Mouse (Mus musculus) cerebellum, adult 11-12 months (tissue): ENCODE data around the gene Ncaph2.

Source experiments
- DNase-seq: peaks from one replicate; pipeline ENCODE4 v3.0.0; 2022

Ncaph2 gene

DNA sequence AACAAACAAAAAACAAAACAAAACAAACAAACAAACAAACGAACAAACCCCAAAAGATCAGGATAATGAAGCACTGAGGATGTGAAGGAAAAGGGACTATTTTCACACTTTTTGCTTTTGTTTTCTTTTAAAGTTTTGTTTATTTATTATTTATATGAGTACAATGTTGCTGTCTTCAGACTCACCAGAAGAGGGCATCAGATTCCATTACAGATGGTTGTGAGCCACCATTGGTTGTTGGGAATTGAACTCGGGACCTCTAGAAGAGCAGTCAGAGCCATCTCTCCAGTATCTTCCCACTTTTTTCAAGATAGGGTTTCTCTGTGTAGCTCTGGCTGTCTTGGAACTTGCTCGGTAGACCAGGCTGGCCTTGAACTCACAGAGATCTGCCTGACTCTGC lies 12.2 kb upstream of the Ncaph2 start:
- no peak for DNase-seq

DNA sequence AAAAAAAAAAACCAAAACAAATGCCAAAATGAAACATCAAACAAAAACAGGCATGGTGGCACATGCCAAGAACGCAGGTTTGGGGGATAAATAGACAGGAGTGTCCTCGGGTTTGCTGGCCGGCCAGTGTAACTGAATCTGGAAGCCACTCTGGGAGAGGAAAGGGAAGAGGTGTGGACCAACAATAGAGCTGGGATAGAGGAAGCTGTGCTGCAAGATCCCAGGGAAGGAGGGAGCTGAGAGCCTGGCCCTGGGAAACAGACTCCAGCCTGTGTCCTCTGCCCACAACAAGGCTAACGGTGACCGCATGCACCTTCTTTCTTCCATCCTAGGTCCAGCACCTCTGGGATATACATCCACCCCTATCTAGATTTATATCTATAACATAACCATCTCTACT lies 5.1 kb upstream of the Ncaph2 start:
- no peak for DNase-seq

DNA sequence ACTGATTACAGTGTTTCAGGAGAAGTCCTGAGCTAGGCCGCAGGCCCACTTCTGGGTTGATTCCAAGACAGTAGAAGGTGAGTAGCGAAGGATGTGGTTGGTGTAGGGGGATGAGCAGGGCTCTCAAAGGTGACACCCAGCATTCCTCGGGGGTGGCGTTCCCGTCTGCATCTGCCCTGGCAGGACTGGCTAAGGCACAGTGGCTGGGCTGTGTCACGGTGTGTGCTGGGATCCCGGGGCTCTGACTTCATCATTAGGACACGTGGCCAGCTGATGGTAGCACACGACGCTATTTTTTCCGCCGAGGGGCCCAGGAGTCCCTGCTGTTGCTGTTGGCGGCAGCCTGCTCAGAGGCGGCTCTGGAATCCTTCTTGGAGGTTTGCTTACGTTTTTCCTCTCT lies 4.2 kb upstream of the Ncaph2 start:
- no peak for DNase-seq

DNA sequence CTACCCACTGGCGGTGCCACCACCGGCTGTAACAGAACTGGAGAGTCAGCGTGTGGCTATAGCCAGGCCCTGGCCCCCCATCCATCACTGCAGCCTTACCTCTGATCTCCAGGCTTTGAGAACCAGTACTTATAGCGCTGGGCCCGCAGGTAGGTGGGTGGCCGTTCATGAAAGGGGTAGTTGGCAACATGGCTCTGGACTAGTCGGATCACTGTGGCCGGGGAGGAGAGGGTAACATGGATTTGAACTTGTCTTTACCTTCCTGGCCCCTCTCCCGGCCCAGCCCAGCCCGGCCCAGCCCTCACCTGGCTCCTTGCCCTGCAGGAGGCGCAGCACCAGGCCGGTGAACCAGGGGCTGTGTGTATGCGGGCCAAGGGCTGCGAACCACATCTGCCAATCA lies 3.5 kb upstream of the Ncaph2 start:
- DNase-seq: no peak

DNA sequence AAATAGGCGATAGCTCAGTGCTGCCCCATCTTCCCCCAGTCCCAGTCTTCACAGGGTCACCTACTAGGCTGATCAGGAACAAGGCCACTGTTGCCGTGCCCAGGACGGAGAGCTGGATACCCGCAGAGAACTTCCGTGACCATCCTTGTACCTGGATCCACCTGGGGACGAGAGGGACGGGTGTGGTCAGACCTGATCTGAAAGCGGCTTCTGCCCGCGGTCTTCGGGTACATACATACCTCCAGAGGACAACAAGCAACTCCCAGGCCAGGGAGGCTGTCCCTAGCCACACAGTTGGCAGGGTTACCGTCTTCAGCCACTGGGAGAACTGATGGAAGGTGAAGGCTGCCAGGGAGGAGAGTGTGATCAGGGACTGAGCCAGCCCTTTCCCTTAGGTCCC lies 2.7 kb upstream of the Ncaph2 start:
- peak; percentile 37 for DNase-seq

DNA sequence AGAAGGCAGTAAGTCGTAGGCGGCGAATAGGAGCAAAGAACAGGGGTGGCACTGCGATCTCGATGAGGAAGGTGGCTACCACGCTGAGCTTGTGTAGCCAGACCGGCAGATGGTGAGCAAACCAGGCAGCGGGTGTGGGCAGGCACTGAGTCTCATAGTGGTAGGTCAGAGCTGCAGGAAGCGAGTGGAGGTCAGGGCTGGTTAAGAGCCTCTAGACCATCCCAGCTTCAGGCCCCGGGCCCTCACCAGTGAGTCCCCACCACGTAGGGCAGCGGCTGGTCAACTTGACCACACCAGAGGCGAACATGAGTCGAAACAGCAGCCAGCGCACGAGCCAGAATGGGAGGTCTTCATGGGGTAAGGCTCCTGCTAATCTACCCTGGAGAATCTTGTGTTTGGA lies 1.7 kb upstream of the Ncaph2 start:
- peak; percentile 32 for DNase-seq

DNA sequence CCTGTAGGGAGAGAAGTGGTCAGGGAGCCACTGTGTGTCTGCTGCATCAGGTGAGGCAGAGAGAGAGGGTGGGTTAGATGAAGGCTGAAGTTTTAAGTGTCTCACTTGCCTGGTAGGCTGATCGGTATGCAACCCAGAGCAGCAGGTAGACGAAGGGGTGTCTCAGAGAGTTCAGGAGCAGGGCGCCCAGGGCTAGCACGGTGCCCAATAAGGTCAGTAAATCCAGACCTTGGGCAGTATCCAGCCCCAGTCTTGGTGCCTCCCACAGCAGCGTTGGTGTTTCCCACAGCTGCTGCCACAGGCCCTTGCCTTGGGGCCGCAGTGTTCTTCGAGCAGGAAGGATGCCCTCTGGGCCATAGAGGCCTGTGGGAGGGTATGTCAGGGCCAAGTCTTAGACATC lies 1.1 kb upstream of the Ncaph2 start:
- DNase-seq: peak; percentile 43

DNA sequence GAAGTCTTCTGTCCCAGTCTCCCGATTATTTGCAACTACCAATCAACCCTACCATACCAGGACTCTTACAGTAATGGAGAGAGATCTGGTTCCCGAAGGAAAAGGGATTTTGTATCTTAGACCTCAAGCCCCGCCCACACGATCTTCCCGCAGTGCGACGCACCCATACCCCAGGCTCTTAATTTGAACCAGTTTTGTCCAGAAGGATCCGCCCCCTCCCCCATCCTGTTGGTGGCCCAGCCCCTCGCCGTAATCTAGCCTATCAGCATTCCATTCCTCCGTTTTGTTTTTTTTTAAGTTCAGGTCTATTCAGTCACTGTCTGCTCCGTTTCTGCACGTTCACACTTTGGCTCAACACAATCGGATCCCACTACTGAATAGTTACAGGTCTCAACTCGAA lies 853 bp downstream of the Ncaph2 start:
- DNase-seq: peak; percentile 56

DNA sequence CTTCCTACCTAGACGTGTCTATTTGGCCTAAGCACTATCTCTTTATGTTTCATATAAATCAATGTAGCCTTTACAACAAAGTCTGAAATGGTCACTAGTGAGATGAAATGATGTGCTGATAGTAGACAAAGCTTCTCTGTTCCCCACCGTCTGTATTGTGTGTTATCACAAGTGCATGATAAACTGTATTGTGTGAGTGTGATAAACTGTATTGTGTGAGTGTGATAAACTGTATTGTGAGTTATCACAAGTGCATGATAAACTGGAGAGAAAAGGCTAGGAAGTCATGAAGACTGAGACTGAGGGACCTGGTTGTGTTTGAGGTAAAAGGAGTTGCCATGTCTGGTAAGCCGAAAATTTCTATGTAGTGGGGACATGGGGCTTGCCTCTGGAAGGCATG lies 3.3 kb downstream of the Ncaph2 start:
- no peak for DNase-seq

DNA sequence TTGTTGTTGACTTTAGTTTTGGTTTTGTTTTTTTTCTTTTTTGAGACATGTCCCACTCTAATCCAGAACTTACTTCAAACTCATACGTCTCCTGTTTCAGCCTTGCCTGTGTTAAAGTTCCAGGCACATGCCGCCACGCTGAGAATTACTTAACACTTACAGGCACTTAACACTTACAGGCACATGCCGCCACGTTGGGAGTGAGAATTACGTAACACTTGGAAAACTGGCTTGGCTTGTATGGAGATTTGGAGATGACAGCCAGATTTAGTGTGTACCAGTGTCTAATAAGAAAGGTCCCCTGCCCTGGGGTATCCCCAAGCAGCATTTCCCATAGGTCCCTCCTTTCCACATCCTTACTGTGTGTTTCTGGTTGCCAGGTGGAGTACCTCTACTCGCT lies 7.5 kb downstream of the Ncaph2 start:
- DNase-seq: peak; percentile 27

DNA sequence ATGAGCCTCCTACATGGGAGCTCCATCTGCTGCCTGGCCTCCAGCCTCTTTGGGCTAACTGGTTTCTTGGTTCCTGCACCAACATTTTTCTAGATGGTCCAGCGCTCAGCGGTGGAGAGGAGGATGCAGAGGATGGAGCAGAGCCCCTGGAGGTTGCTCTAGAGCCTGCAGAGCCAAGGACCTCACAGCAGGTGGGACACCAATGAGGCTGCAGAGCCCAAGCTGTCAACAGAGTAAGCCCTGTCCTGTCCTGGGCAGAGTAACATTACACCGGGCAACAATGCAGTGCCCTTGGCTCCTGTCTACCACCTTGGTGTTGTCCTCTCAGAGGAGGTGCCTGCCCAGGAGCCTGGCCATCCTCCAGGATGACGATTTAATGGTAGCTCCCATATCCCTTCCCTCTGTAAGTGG lies 9.6 kb downstream of the Ncaph2 start:
- DNase-seq: peak; percentile 94

DNA sequence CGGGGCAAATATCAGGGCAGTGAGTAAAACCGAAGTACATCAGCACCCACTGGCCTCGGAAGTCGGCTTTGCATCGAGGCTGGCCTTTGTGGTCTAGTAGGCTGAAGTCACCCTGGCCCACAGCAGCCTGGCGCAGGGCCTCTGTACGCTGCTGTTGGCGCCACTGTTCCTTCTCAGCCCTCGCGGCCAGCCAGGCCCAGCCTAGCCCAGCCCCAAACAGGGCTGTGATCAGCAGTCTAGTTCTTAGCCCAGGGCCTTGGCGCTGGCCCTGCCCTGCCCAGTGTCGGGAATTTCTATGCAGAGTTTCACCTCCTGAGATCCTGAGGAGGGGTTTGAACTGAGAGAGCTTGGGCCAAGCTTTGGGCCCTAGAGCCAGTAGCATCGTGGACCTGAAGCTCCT lies 16.5 kb downstream of the Ncaph2 start:
- DNase-seq: no peak

DNA sequence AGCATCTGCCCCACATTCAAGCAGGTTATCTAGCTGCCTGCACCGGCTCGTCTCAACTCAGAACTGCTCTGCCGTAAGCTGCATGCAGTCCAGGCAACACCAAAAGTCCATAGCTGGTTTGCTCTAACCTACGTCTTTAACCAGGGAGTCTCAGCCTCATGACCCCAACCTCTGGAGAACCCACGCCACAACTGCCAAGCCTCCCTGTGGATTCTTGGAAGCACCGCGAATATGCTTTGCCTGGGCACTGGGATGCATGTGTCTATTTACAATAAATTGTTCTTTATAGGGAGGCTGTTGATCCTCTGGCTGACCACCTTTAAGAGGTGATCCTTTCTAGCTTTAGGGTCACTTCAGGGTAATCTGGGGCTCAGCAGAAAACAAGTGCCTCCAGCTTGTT lies 17.0 kb downstream of the Ncaph2 start:
- no peak for DNase-seq

DNA sequence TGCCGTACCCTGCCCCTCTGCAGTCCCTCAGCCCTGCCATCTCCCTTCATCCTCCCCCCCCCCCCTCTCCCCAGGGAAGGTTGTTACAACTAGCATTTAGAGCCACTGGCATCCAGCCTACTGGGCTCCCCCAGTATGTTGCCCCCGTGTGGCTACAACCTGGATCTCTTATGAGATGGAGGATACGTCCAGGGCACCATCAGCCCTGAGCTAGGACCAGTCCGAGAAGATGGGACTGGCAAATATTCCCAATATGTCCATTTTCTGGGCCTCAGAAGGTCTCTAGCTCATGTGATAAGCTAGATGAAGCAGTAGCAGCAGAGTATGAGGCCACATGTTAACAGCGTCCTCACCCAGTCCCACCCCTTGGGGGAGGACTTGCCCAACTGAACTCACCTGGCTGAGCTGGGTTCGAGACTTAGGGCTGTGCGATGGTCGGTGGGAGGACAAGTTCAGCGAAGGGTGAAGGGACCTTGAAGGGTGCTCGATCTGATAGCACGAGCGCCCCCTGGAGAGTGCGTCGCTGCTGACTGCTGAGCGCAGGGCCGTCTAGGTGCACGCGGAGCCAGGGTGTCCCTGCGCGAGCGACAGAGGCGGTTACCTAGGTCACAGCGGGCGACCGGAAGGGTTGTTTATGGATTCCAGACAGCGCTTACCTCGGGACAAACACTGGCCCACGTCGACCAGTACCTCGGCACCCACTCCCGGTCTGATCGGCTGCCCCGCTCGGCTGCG lies 17.7 kb downstream of the Ncaph2 start:
- peak; percentile 85 for DNase-seq

DNA sequence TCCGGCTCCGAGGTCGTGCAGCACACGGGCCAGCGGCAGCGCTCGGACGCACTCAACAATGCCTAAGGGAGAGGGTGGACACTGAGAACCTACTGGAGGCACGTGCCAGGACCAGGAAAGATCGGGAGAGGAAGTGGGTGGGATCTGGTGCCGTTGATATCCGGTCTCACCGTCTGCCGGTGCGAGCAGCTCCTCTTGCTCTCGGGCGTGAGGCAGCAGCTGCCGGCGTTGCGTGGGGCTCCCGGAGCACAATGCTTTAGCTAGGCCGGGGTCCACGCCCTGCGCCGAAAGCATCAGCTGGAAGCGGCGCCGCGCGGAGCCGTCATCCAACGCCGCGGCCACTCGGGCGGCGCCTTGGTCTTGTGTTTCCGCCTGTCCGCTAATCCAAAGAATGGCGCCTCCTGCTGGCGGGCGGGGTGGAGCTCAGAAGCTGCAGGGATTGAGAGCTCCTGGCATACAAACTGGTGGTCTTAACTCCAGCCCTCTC lies 18.3 kb downstream of the Ncaph2 start, which contains the start of gene Sco2:
Sco2 (minus strand) TSS at position 85 of the 487 bp plus-strand sequence.
- peak; percentile 90 for DNase-seq

DNA sequence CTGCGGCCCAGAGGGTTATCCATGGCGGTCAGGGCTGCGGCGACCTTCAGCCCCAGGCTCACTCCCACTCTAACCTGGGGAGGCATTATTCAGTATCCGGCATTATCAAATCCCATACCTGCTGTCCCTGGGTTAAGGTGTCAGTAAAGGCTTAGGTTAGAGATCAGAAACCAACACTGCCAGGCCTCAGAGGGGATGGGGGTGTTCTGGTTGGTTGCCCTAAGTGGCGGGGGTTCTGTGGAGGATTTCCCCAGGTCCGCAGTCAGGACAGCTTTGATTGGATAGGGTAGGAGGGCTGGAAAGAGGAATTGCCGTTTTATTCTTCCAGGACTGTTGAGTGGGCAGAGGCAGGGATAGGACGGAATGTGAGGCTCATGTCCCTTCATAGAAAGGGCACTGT lies 18.8 kb downstream of the Ncaph2 start:
- no peak for DNase-seq

DNA sequence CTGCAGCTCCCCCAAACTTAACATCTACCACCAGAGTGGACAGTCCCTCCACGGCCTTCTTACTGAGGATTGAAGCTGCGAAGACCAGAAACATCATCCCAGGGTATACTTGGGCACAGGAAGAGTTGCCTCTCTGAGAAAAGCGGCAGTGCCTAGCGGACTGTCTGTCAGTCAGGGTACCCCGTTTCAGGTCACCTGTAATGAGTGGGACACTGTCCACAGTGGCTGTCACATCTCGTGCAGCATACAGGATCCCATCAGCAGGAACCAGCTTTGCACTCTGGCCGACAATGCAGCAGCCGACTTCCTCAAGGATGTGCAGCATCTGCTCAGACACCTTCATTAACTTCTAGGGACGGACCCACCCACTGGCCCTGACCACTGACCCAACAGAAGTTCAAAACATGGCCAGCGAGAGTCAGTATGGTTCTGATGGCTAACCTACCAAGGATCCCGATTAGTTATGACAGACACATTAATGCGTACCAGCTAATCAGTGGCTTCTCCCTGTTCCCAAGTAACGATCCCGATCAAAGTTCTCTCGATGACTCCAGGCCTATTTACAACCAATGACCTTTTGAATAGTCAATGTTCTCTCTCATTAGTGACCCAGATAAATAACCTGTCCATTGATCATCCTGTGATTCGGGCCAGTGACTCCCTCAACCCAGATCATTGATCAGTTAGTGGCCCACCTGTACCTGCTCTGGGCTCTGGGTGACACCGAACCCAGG lies 19.4 kb downstream of the Ncaph2 start:
- DNase-seq: no peak

DNA sequence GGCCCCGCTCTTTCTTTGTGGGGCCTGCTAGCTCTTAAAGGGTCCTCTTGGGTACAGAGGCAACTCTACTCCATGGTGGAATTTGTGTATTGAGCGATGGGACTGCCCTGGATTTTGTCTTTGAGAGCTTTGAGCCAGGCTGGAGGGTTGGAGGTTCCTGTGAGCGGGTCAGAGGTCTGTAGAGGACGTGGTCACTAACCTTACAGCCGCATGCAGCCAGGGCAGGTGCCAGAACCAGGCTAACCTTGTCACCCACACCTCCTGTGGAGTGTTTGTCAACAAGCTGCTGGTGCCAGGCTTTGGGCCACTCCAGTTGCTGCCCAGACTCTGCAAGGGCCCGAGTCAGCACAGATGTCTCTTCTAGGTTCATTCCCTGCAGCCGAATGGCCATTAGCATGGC lies 20.5 kb downstream of the Ncaph2 start:
- DNase-seq: no peak

DNA sequence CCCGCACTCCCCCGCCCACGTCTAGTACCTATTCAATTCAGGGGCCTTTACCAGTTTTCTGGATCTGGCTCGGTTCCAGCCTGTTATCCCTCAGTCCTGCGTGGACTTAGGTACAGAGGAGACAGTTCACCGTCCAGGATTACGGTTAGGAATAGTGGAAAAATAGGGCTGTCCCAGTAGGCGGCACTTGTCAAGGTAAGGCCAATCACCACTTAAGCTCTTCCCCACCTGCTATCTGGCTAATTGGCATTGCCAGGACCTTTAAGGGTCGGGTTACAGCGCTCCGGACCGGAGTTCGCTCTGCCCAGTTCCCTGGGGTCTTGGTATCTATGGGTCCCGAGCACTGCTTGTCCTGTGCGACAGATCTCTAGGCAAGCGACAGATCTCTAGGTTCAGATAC lies 21.4 kb downstream of the Ncaph2 start, which contains the start of gene Tymp:
Tymp (minus strand) TSS at position 83 of the 400 bp plus-strand sequence.
- no peak for DNase-seq

DNA sequence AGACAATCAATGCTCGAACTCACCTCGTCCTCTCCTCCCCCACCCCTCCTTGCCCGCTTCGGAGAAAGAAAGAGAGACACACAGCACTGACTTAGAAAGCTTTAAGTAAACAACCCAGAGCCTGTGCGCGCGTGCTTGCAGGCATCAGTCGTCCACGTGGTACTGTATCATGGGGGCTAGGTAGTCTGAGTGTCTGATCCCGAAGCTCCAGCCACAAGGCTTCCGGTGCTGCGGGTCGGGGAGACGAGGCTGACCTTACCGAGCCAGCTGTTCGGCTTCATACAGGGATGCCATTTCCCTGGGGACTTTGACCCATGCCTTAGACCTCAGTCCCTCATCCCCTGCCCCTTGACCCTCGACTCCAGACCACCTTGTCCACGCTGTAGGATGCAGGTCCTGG lies 21.8 kb downstream of the Ncaph2 start:
- peak; percentile 54 for DNase-seq

DNA sequence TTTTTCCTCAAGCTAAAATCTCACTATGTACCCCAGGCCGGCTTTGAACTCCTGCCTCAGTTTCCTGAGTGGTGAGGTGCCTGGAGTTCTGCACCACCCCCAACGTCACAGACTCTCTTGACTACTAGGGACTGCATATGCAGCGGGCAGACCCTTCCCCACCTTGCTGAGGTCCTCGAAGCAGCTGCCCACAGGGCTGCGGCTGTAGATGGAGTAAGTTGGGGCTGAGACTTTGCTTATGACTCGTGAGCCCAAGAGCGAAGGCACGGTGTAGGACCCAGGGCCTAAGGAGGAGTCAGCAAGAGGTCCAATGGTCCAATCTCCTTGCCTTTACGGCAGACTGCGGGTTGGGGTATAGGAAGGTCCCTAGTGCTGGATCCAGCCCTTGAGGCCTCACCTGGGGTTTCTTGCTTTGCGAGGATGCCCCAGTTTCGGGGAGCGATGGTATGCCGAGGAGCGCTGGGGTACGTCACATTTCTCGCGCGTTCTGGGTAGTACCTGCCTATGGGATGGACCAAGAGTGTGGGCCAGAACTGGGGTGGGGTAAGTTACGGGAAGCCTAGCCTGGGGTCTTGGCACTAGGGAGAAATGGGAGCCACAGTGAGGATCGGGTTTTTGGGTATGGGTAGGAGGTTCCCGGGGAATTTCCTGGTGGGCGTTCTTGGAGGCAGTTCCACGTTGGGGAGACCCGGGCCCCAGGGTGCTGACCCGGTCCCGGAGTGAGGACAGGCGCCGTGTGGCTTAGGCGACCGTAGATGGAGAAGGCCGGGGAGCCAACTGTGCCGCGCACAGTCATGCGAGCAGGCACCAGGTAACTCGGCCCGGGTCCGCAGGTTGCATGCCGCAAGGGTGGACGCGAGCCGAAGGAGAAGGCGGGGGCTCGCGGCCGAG lies 22.7 kb downstream of the Ncaph2 start:
- DNase-seq: peak; percentile 69

DNA sequence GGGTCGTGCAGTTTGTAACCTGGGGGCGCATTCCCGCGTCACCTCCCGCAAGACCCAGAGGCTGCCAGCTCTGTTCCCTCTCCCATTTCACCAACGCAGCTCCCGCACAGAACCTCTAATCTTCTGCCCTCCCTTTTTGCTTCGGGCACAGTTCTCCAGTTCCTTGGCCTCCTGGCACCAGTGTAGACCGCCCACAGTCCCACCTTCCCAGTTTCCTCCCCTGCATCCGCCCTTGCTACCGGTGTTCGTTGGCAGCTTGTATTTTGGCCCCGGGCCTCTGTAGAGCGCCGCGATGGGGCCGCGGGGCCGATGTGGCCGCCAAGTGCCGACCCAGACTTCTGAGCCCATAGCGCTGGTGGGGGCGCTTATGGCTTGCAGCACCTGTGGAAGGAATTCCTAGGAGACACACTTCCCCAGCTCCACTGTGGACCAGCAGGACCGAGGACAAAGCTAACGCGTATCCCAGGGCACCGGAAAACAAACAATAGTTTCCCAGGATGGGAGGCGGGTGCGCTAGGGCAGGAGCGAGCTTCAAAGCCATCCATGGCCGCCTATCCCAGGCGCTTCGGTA lies 23.4 kb downstream of the Ncaph2 start, which contains the start of gene Odf3b:
Odf3b (minus strand) TSS at position 452 of the 571 bp plus-strand sequence.
- peak; percentile 91 for DNase-seq

DNA sequence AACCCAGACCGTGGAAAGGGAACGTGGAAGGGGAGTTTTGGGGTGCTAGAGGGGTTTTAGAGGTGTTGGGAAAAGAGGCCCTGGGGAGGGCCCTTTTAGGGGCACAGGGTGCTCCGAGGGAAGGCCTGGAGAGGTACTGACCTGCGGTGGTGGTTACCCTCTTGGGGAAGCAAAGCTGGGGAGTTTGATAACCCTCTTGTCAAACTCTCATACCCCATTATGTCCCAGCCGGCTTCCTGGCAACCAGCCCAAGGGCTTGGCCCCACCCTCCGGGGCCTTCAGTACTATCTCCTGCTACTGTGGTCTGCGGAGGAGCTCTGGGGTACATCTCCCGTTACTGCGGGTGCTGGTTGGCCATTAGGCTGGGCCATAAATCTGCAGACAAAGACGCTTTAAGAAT lies 23.9 kb downstream of the Ncaph2 start:
- DNase-seq: peak; percentile 78
